Mouse (Mus musculus) limb, embryonic 10.5 days (tissue): ENCODE results near the gene Gm17026. TPM values are rescaled to one million over a fixed set of nuclear protein-coding genes. Genes with fewer than 3 reads are reported as not detected.
"Not testable (repeated sequence)": the region's sequence is repeated elsewhere in the genome, so short reads cannot be mapped to it uniquely, and the experiment has no call there.

Source experiments
- DNase-seq: peaks from one replicate; pipeline ENCODE4 v3.0.0-alpha.2; 2017; ENCODE audit warnings: low spot score
- H3K27ac ChIP-seq: fragments of 300-500 bp; sonication (generic); 2 replicates; pipeline ENCODE4 v1.5.1; 2016; ENCODE audit warnings: mild to moderate bottlenecking
- H3K27me3 ChIP-seq: fragments of 300-500 bp; sonication (generic); 2 replicates; pipeline ENCODE4 v1.6.1; 2016; ENCODE audit warnings: low read depth, mild to moderate bottlenecking; ENCODE audit not compliant: poor library complexity, severe bottlenecking
- H3K36me3 ChIP-seq: fragments of 300-500 bp; sonication (generic); 2 replicates; pipeline ENCODE4 v1.6.1; 2016; ENCODE audit warnings: mild to moderate bottlenecking, moderate library complexity
- H3K4me1 ChIP-seq: fragments of 300-500 bp; sonication (generic); 2 replicates; pipeline ENCODE4 v1.6.1; 2016
- H3K4me3 ChIP-seq: fragments of 300-500 bp; sonication (generic); 2 replicates; pipeline ENCODE4 v1.5.1; 2016; ENCODE audit warnings: mild to moderate bottlenecking, moderate library complexity
- H3K9me3 ChIP-seq: fragments of 300-500 bp; sonication (generic); replicated peaks from 2 replicates; pipeline ENCODE4 v1.6.1; 2016; ENCODE audit warnings: mild to moderate bottlenecking
- WGBS: fragments of 180-500 bp; shearing (Covaris S2); methylation state at CpG from one replicate; pipeline ENCODE4 v1.1.7; 2016; 5-methylcytosine and 5-hydroxymethylcytosine counted together
- microRNA-seq: library from miRNA; unstranded; fragments of <30 nt; microRNA quantifications from one replicate; pipeline ENCODE4, GENCODE M21; 2017
- polyA plus RNA-seq: library from polyadenylated mRNA; unstranded; fragments of >200 nt; fragmentation: Nextera tagmentation; extraction: Ambion mirVana; gene quantifications from 2 replicates; pipeline ENCODE4 v1.2.1, GENCODE M21; 2016

Gene Gm17026
- polyA plus RNA-seq, result not detected in 2 replicates

DNA sequence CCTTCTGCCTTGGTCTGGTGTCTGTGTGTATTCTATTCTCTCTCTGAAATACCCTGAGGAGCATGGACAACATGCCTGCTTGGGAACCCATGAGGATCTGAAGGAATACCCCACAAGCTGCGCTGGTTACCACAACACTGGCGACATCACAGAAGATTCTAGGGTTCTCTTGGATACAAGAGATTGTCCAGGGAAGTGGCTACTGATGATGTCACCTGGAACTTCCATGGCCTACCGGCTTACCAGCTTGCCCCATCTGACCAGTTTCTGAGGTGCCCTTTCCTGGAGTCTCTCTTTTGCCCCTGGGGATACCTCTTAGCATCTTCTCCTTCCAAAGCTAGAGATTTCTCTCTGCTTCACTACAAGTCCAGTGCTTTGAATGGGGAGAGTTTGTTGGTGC is at the start of gene Gm17026:
Gene Gm17026 (minus strand): TSS at position 101 of the 400 bp plus-strand sequence.
- not testable (repeated sequence) for H3K36me3 ChIP-seq, DNase-seq, H3K27me3 ChIP-seq, H3K4me1 ChIP-seq, H3K27ac ChIP-seq, H3K9me3 ChIP-seq, H3K4me3 ChIP-seq
- 100% methylated on average over 1 of the region's 3 CpGs for WGBS

DNA sequence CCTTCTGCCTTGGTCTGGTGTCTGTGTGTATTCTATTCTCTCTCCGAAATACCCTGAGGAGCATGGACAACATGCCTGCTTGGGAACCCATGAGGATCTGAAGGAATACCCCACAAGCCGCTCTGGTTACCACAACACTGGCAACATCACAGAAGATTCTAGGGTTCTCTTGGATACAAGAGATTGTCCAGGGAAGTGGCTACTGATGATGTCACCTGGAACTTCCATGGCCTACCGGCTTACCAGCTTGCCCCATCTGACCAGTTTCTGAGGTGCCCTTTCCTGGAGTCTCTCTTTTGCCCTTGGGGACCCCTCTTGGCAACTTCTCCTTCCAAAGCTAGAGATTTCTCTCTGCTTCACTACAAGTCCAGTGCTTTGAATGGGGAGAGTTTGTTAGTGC is 37.4 kb upstream of the Gm17026 start, which contains the start of gene Gm9611:
Gene Gm9611 (minus strand): TSS at position 101 of the 400 bp plus-strand sequence.
- not testable (repeated sequence) for H3K4me1 ChIP-seq

DNA sequence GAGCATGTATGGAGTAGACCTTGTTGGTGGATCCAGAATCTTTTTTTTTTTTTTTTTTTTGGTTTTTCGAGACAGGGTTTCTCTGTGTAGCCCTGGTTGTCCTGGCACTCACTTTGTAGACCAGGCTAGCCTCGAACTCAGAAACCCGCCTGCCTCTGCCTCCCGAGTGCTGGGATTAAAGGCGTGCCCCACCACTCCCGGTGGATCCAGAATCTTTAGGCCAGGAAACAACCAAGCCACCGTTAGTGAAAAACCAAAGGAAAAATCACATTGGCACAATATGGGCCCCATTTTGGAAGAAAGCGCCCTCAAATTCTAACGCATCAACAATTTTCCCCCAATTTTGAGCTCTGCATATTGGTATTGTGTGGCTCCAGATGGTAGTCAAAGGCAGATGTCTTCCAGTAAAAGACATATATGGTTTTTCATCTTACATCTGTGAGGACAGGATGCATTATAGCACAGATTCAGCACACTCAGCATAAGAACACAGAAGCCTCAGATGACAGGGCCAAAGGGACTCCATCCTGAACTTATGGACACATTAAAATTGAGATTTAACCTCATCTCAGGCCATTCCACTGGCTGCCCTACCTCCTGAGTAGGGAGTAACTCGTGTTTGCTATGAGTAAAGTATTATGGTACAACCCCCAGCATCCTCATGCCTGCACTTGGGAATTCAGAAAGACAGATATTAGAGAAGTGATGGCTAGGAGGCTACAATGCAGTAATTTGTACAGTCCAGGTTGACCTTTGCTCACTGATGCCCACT is 42.9 kb downstream of the Gm17026 start:
- not testable (repeated sequence) for H3K27ac ChIP-seq, H3K4me3 ChIP-seq, H3K4me1 ChIP-seq, H3K9me3 ChIP-seq, DNase-seq, H3K27me3 ChIP-seq, H3K36me3 ChIP-seq
- 86% methylated on average over 8 of the region's 10 CpGs for WGBS

More for the DNA sequence above, 37.4 kb upstream of the Gm17026 start, which contains the start of gene Gm9611:
- H3K36me3 ChIP-seq, H3K27ac ChIP-seq, DNase-seq, H3K9me3 ChIP-seq, H3K27me3 ChIP-seq, H3K4me3 ChIP-seq: not testable (repeated sequence)
- no CpG with 5 or more reads among the region's 3 CpGs for WGBS

Small RNAs within 50 kb of the gene (microRNA-seq; reads per million reads assigned to microRNA genes)
- gene Gm25208, result not detected
- gene Gm25892, result not detected

Other genes with a start within 250 kb of the Gm17026 start
- gene Gm7951, start 142.7 kb downstream of the Gm17026 start, polyA plus RNA-seq, result not detected in 2 replicates
- gene Gm17027, start 97.4 kb downstream of the Gm17026 start, polyA plus RNA-seq, result not detected in 2 replicates
- gene Gm3573, start 69.3 kb downstream of the Gm17026 start, polyA plus RNA-seq, result not detected in 2 replicates
- gene Gm9611, start 37.3 kb upstream of the Gm17026 start, polyA plus RNA-seq, result not detected in 2 replicates
- not detected in 2 replicates for gene Gm7995, start 50.2 kb upstream of the Gm17026 start, polyA plus RNA-seq
- not detected in 2 replicates for gene Gm8005, start 179.6 kb upstream of the Gm17026 start, polyA plus RNA-seq
- gene Gm8011, start 203.8 kb upstream of the Gm17026 start, polyA plus RNA-seq, result not detected in 2 replicates
- not detected in 2 replicates for gene Gm8020, start 242.3 kb upstream of the Gm17026 start, polyA plus RNA-seq